Mouse (Mus musculus) small intestine, adult 2 months (tissue): Measurements from ENCODE around the gene Lexm.

Experiments used
- CTCF ChIP-seq: fragments of 200-500 bp; IDR thresholded peaks from 2 replicates; pipeline ENCODE4 v1.5.1; 2012; ENCODE audit warnings: low read depth, mild to moderate bottlenecking, control low read depth, inconsistent platforms, low read length, moderate library complexity, mixed read lengths; ENCODE audit not compliant: insufficient replicate concordance, insufficient read length; ENCODE audit errors: extremely low read depth
- POLR2A ChIP-seq: fragments of 200-500 bp; IDR thresholded peaks from 2 replicates; pipeline ENCODE4 v1.6.1; 2012; ENCODE audit warnings: low read depth, mild to moderate bottlenecking, control low read depth, inconsistent platforms, low read length, moderate library complexity

GRCm38 (mm10) chr4:106587075-106587474 is 30.0 kb downstream of the Lexm start:
- TF ChIP-seq CTCF = no peak
- no peak for TF ChIP-seq POLR2A
